19 mouse cellular contexts compared by ENCODE assay signal in genomic region chr5:33681611-33682388, GRCm38 (mm10). TPM values are rescaled to one million over a fixed set of nuclear protein-coding genes. Genes with fewer than 3 reads are reported as not detected.
A peak's percentile ranks its signal among the peaks of the same experiment; 100 is the strongest.
DNase-seq lines count a peak whose midpoint lies in the region; ATAC-seq lines count a peak whose summit lies in the region.
"Had no signal": no experiment of that assay in that cellular context is flagged by ENCODE, and none has a peak within 500 bp of the region (broad histone marks: within the 10 kb centered on the region; RNA-seq: fewer than 3 reads in every experiment).

No protein-coding gene starts in this region.

- no peak overlapping the region for H3K4me2 ChIP-seq in forebrain, embryonic 11.5 days (ENCODE audit: low read depth, low read length, severe bottlenecking)
- no peak overlapping the region for H3K4me2 ChIP-seq in embryonic facial prominence, embryonic 13.5 days
- H3K4me2 ChIP-seq in liver, embryonic 15.5 days = peak overlapping the region; percentile 20
- H3K4me2 ChIP-seq: heart, embryonic 15.5 days had no signal

- H3K9me3 ChIP-seq in forebrain, embryonic 10.5 days = no peaks in the 10 kb centered on the region
- H3K9me3 ChIP-seq in forebrain, embryonic 11.5 days (ENCODE audit: control insufficient read depth, low read length) = no peaks in the 10 kb centered on the region
- H3K9me3 ChIP-seq in embryonic facial prominence, embryonic 13.5 days = no peaks in the 10 kb centered on the region
- no peaks in the 10 kb centered on the region for H3K9me3 ChIP-seq in liver, embryonic 15.5 days (replicated peaks)
- H3K9me3 ChIP-seq: heart, embryonic 15.5 days had no signal

- 0 out of 2 replicates have a peak overlapping the region, but pooled peaks have one; percentile 6 for H3K27ac ChIP-seq in forebrain, embryonic 10.5 days
- no peak overlapping the region for H3K27ac ChIP-seq in forebrain, embryonic 11.5 days (ENCODE audit: low read depth, low read length)
- no peak overlapping the region for H3K27ac ChIP-seq in embryonic facial prominence, embryonic 13.5 days
- H3K27ac ChIP-seq in liver, embryonic 15.5 days (replicated peaks) = no peak overlapping the region
- H3K27ac ChIP-seq: heart, embryonic 15.5 days; layer of hippocampus, adult 2 months; macrophage had no signal

- no peak overlapping the region for H3K4me3 ChIP-seq in forebrain, embryonic 10.5 days
- no peak overlapping the region for H3K4me3 ChIP-seq in forebrain, embryonic 11.5 days (ENCODE audit: low read depth, low read length)
- H3K4me3 ChIP-seq in embryonic facial prominence, embryonic 13.5 days = no peak overlapping the region
- H3K4me3 ChIP-seq in liver, embryonic 15.5 days (replicated peaks) = no peak overlapping the region
- H3K4me3 ChIP-seq: heart, embryonic 15.5 days; layer of hippocampus, adult 2 months; myocyte had no signal

- H3K27me3 ChIP-seq in forebrain, embryonic 10.5 days (ENCODE audit: poor library complexity, severe bottlenecking) = peaks cover 33% of the 10 kb centered on the region
- H3K27me3 ChIP-seq in forebrain, embryonic 11.5 days (ENCODE audit: control insufficient read depth, insufficient read depth, low read length) = peaks cover 3% of the 10 kb centered on the region; the same call in 1 of the 2 replicates
- no peaks in the 10 kb centered on the region for H3K27me3 ChIP-seq in embryonic facial prominence, embryonic 13.5 days
- H3K27me3 ChIP-seq in liver, embryonic 15.5 days = no peaks in the 10 kb centered on the region
- H3K27me3 ChIP-seq: heart, embryonic 15.5 days had no signal

- DNase-seq in forebrain, embryonic 10.5 days (ENCODE audit: extremely low spot score, low spot score) = no peak
- DNase-seq in forebrain, embryonic 11.5 days (ENCODE audit: low spot score) = no peak
- peak; percentile 48 for DNase-seq in CD4-positive, CD25-positive, alpha-beta regulatory T cell, adult 2 months (ENCODE audit: low read depth, low spot score)
- DNase-seq in kidney, adult 8-10 months = no peak
- DNase-seq in kidney, postnatal 4 days = no peak
- no peak for DNase-seq in embryo, embryonic 11 days
- DNase-seq: adrenal gland, postnatal 14 days; cerebellum, adult 11 months; gastrocnemius, postnatal 14 days; spleen, adult 18-20 months; thymus, adult 18-20 months had no signal

- 83% methylated on average over 15 of the region's 15 CpGs for WGBS in forebrain, embryonic 10.5 days
- 85% methylated on average over 15 of the region's 15 CpGs for WGBS in forebrain, embryonic 11.5 days
- WGBS in embryonic facial prominence, embryonic 13.5 days = 69% methylated on average over 15 of the region's 15 CpGs
- 11% methylated on average over 15 of the region's 15 CpGs for WGBS in liver, embryonic 15.5 days (ENCODE audit: insufficient replicate concordance)

- H3K9ac ChIP-seq in forebrain, embryonic 11.5 days (ENCODE audit: low read length) = no peak overlapping the region
- H3K9ac ChIP-seq in embryonic facial prominence, embryonic 13.5 days = peak overlapping the region; percentile 22; the same call in 1 of the 2 replicates
- H3K9ac ChIP-seq in liver, embryonic 15.5 days = no peak overlapping the region
- H3K9ac ChIP-seq: heart, embryonic 15.5 days had no signal

- ATAC-seq in forebrain, embryonic 11.5 days (replicated peaks; ENCODE audit: low FRiP score) = no peak
- no peak for ATAC-seq in embryonic facial prominence, embryonic 13.5 days (ENCODE audit: insufficient number of reproducible peaks, insufficient read depth, low FRiP score, low TSS enrichment, low read depth)
- peak; percentile 73 for ATAC-seq in liver, embryonic 15.5 days (ENCODE audit: insufficient read depth)
- ATAC-seq: forebrain, embryonic 14.5 days; intestine, embryonic 16.5 days had no signal

- H3K4me1 ChIP-seq in forebrain, embryonic 10.5 days = peaks cover 23% of the 10 kb centered on the region
- no peaks in the 10 kb centered on the region for H3K4me1 ChIP-seq in forebrain, embryonic 11.5 days (replicated peaks; ENCODE audit: control insufficient read depth, insufficient read depth, low read length)
- H3K4me1 ChIP-seq in embryonic facial prominence, embryonic 13.5 days = peaks cover 23% of the 10 kb centered on the region
- peaks cover 26% of the 10 kb centered on the region for H3K4me1 ChIP-seq in liver, embryonic 15.5 days (replicated peaks)

- no peaks in the 10 kb centered on the region for H3K36me3 ChIP-seq in forebrain, embryonic 10.5 days (replicated peaks)
- H3K36me3 ChIP-seq in forebrain, embryonic 11.5 days (ENCODE audit: control insufficient read depth, insufficient read depth, low read length) = no peaks in the 10 kb centered on the region
- H3K36me3 ChIP-seq in embryonic facial prominence, embryonic 13.5 days = no peaks in the 10 kb centered on the region
- H3K36me3 ChIP-seq in liver, embryonic 15.5 days (replicated peaks) = no peaks in the 10 kb centered on the region
- H3K36me3 ChIP-seq: heart, embryonic 15.5 days had no signal

RNA-seq across cellular contexts. Expression of gene Tmem129, which starts 23.6 kb away (rescaled TPM):
- polyA plus RNA-seq in forebrain, embryonic 10.5 days (2016; fragmentation: Nextera tagmentation; extraction: Ambion mirVana) = 38.0 and 39.5 TPM in 2 replicates
- 39.3 and 41.8 TPM in 2 replicates for polyA plus RNA-seq in forebrain, embryonic 11.5 days (2014; fragmentation: Nextera tagmentation; extraction: Ambion mirVana)
- polyA plus RNA-seq in embryonic facial prominence, embryonic 13.5 days (2015; fragmentation: Nextera tagmentation; extraction: Ambion mirVana) = 39.9 and 40.0 TPM in 2 replicates
- polyA plus RNA-seq in liver, embryonic 15.5 days (2015; fragmentation: Nextera tagmentation; extraction: Ambion mirVana) = 20.6 and 23.1 TPM in 2 replicates

RNA-seq across cellular contexts. Expression of gene Tacc3, which starts 23.9 kb away (rescaled TPM):
- polyA plus RNA-seq in forebrain, embryonic 10.5 days (2016; fragmentation: Nextera tagmentation; extraction: Ambion mirVana) = 349 TPM in 2 replicates
- 331 and 332 TPM in 2 replicates for polyA plus RNA-seq in forebrain, embryonic 11.5 days (2014; fragmentation: Nextera tagmentation; extraction: Ambion mirVana)
- polyA plus RNA-seq in embryonic facial prominence, embryonic 13.5 days (2015; fragmentation: Nextera tagmentation; extraction: Ambion mirVana) = 207 and 208 TPM in 2 replicates
- polyA plus RNA-seq in liver, embryonic 15.5 days (2015; fragmentation: Nextera tagmentation; extraction: Ambion mirVana) = 134 and 140 TPM in 2 replicates

RNA-seq across cellular contexts. Expression of gene Slbp, which starts 29.4 kb away (rescaled TPM):
- 335 and 357 TPM in 2 replicates for polyA plus RNA-seq in forebrain, embryonic 10.5 days (2016; fragmentation: Nextera tagmentation; extraction: Ambion mirVana)
- polyA plus RNA-seq in forebrain, embryonic 11.5 days (2014; fragmentation: Nextera tagmentation; extraction: Ambion mirVana) = 295 and 321 TPM in 2 replicates
- 246 and 251 TPM in 2 replicates for polyA plus RNA-seq in embryonic facial prominence, embryonic 13.5 days (2015; fragmentation: Nextera tagmentation; extraction: Ambion mirVana)
- polyA plus RNA-seq in liver, embryonic 15.5 days (2015; fragmentation: Nextera tagmentation; extraction: Ambion mirVana) = 246 and 270 TPM in 2 replicates

RNA-seq across cellular contexts. Expression of gene Fgfr3, which starts 39.7 kb away (rescaled TPM):
- polyA plus RNA-seq in forebrain, embryonic 10.5 days (2016; fragmentation: Nextera tagmentation; extraction: Ambion mirVana) = 33.4 and 39.1 TPM in 2 replicates
- 100 and 105 TPM in 2 replicates for polyA plus RNA-seq in forebrain, embryonic 11.5 days (2014; fragmentation: Nextera tagmentation; extraction: Ambion mirVana)
- 24.6 and 32.5 TPM in 2 replicates for polyA plus RNA-seq in embryonic facial prominence, embryonic 13.5 days (2015; fragmentation: Nextera tagmentation; extraction: Ambion mirVana)
- 2.7 and 3.0 TPM in 2 replicates for polyA plus RNA-seq in liver, embryonic 15.5 days (2015; fragmentation: Nextera tagmentation; extraction: Ambion mirVana)
- polyA plus RNA-seq: macrophage had no signal

RNA-seq across cellular contexts. Expression of gene Gm9903, which starts 52.1 kb away (rescaled TPM):
- polyA plus RNA-seq in forebrain, embryonic 10.5 days (2016; fragmentation: Nextera tagmentation; extraction: Ambion mirVana) = 0.41 and 0.52 TPM in 2 replicates
- 0.48 and 0.55 TPM in 2 replicates for polyA plus RNA-seq in forebrain, embryonic 11.5 days (2014; fragmentation: Nextera tagmentation; extraction: Ambion mirVana)
- 0.38 and 0.44 TPM in 2 replicates for polyA plus RNA-seq in embryonic facial prominence, embryonic 13.5 days (2015; fragmentation: Nextera tagmentation; extraction: Ambion mirVana)
- polyA plus RNA-seq in liver, embryonic 15.5 days (2015; fragmentation: Nextera tagmentation; extraction: Ambion mirVana) = 0.08 TPM in 2 replicates
